Mouse (Mus musculus): ENCODE results near the gene Tle6.

DNA sequence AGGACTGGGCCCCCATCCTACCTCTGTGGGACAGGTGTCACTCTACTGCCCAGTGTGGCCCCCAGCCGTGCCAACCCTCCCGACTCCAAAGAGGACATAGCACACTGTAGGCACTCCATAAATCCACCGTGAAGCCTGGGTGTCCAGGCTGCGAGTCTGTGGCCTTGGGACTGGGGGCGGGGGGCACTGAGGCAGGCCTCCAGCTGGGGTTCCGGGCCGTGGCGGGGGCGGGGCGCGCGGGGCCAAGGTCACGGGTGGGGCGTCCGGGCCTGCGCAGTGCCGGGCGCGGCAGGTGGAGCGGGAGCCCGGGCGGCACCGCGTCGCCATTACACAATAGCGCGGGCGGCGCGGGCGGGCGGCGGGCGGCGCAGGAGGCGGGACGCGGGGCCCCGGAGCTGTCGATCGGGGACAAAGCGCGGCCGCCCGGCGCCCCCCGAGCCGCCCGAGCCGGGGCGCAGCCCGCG is 41.7 kb downstream of the Tle6 start, which contains the start of gene Aes:
- TF ChIP-seq CTCF (IDR thresholded peaks at IDR 0.05; ENCODE audit: extremely low read depth, insufficient read depth, insufficient read length, insufficient replicate concordance) (no peak), POLR2A (IDR thresholded peaks at IDR 0.05; ENCODE audit: low read depth, low read length) (no peak)
